Mouse (Mus musculus) urinary bladder, postnatal 36 days (tissue): ENCODE results near the gene Fam166a.

ENCODE experiments used
- DNase-seq, 2 experiments: peaks; one replicate each; pipeline ENCODE4 v3.0.0; 2022; ENCODE audit warnings: low spot score in 2 of 2, mixed read lengths in 1 of 2

Fam166a gene

GRCm38 (mm10) chr2:25223681-25224491 is 5.3 kb downstream of the Fam166a start:
- peak; percentile 82 to 87 for DNase-seq

GRCm38 (mm10) chr2:25224492-25224765 is 5.9 kb downstream of the Fam166a start, which contains the start of gene Tubb4b:
Gene Tubb4b (minus strand): TSS chr2:25224702.
- no peak for DNase-seq

GRCm38 (mm10) chr2:25224766-25225752 is 6.5 kb downstream of the Fam166a start:
- DNase-seq: peak; percentile 94 to 98

GRCm38 (mm10) chr2:25225811-25226379 is 7.3 kb downstream of the Fam166a start:
- no peak for DNase-seq

- no peak for DNase-seq
Observed at GRCm38 (mm10) chr2:25226864-25227263, 8.3 kb downstream of the Fam166a start.

- no peak for DNase-seq
Observed at GRCm38 (mm10) chr2:25227406-25227805, 8.9 kb downstream of the Fam166a start.

- DNase-seq: peak; percentile 87 to 88
Observed at GRCm38 (mm10) chr2:25228431-25228889, 9.9 kb downstream of the Fam166a start.

- DNase-seq: no peak
Observed at GRCm38 (mm10) chr2:25228995-25229530, 10.5 kb downstream of the Fam166a start.

- no peak for DNase-seq
Observed at GRCm38 (mm10) chr2:25229582-25229981, 11.0 kb downstream of the Fam166a start.

GRCm38 (mm10) chr2:25230581-25230980 is 12.0 kb downstream of the Fam166a start:
- DNase-seq: no peak

- no peak for DNase-seq
Observed at GRCm38 (mm10) chr2:25231038-25231437, 12.5 kb downstream of the Fam166a start.

- DNase-seq: no peak
Observed at GRCm38 (mm10) chr2:25233421-25233820, 14.9 kb downstream of the Fam166a start.

GRCm38 (mm10) chr2:25234050-25234449 is 15.5 kb downstream of the Fam166a start, which contains the start of gene Slc34a3:
Gene Slc34a3 (minus strand): TSS chr2:25234364.
- no peak for DNase-seq

- DNase-seq: no peak
Observed at GRCm38 (mm10) chr2:25234551-25235220, 16.1 kb downstream of the Fam166a start.

GRCm38 (mm10) chr2:25236614-25237013 is 18.1 kb downstream of the Fam166a start, which contains the start of gene Rnf224:
Gene Rnf224 (minus strand): TSS chr2:25236787.
- no peak for DNase-seq

GRCm38 (mm10) chr2:25237522-25237921 is 19.0 kb downstream of the Fam166a start:
- peak; percentile 79 to 81 for DNase-seq

GRCm38 (mm10) chr2:25238106-25238505 is 19.6 kb downstream of the Fam166a start:
- DNase-seq: no peak

GRCm38 (mm10) chr2:25239766-25240165 is 21.2 kb downstream of the Fam166a start:
- no peak for DNase-seq

- no peak for DNase-seq
Observed at GRCm38 (mm10) chr2:25240310-25240709, 21.8 kb downstream of the Fam166a start.

- peak; percentile 43 to 71 for DNase-seq
Observed at GRCm38 (mm10) chr2:25240723-25241437, 22.3 kb downstream of the Fam166a start.
